Mouse (Mus musculus): Measurements from ENCODE around the gene Def6.

The Def6 gene

DNA sequence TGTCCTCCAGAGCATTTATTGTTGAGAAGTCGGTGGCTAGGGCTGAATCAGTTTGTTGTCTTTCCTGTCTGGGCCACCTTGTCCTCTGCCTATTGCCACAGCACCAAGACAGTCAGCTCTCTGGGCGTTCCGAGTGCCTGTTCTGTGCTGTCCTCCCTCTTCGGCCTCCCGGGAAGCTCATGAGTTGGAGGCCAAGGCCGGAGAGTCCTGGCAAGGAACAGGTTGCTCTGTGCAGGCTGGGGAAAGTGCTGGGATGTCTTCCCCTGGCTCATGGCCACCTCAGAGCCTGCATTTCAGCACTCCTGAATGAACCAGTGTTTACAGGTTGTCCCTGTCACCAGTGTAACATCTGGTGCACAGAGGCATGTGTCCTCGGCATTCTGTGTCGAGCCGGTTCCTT is 64.7 kb downstream of the Def6 start:
- DNase-seq (ENCODE audit: low read depth, low spot score): no peak

DNA sequence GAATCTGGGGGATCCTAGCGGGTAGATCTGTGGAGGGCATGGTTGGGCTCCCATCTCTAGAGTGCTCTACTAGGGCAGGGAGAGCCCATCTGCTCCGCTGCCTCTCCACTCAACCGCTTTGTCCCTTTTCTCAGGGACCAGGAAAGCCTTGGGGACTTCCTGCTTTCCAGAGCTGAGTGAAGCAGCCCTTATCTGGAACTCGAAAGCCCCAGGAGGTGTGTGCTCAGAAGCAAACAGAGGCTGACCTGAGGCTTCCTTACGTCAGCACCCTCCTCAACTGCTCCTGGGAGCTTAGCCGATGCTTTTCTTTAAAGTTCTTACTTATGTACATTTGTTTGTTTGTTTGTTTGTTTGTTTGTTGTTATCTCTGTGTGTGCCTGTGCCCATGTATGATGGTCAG is 65.3 kb downstream of the Def6 start:
- no peak for DNase-seq (ENCODE audit: low read depth, low spot score)

DNA sequence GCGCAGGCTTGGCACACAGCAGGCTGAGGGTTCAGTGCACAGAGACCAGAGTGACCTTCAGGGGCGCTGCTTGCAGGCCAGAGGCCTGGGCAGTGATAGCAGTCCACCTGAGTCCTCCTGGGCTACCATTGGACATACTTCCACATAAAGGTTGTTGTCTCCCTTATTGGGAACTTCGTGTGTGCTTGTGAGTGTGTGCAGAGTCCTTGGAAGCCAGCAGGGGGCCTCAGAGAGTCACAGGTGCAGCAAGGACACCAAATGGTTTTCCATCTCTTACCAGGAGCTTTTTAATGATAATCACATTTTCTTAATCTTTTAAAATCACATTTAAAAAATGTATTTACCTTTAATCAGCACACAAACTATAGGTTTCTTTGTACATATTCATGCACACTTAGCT is 67.2 kb downstream of the Def6 start:
- no peak for DNase-seq (ENCODE audit: low read depth, low spot score)

DNA sequence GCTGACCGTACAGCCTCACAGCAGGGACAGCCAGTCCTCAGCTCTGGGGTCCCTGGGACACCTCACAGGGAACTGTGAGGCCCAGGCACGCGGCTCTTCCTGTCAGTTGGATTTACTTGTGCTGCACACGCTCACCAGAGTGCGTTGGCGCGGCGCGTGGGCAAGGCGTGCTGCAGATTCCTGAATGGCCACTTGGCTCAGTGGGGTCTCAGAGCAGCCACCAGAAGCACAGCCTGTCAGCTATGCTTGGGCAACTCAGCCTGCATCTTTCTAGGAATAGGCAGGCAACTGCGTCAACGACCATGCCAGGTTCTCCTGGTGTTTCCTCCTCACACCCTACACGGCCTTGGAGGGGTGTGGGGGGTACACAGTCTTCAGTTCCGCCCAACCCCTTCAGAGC is 69.6 kb downstream of the Def6 start:
- DNase-seq (ENCODE audit: low read depth, low spot score): no peak

DNA sequence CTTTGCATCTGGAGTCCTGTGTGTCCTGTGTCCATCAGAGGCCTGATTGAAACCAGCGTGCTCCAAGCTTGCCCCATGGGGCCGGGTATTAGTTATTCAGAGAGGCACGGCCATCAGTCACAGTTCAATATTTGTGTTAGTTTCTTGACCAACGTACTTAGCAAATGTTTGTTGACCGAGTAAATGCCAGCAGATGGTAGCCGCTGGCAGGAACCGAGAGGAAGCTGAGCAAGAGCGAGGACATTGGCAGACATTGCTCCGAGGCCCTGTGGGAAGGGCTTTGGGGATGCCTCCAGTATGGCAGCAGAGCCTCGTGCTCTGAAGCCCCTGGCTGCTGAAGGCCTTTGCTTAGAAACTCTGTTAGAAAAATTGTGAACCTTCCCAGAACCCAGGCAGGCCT is 70.1 kb downstream of the Def6 start:
- no peak for DNase-seq (ENCODE audit: low read depth, low spot score)

DNA sequence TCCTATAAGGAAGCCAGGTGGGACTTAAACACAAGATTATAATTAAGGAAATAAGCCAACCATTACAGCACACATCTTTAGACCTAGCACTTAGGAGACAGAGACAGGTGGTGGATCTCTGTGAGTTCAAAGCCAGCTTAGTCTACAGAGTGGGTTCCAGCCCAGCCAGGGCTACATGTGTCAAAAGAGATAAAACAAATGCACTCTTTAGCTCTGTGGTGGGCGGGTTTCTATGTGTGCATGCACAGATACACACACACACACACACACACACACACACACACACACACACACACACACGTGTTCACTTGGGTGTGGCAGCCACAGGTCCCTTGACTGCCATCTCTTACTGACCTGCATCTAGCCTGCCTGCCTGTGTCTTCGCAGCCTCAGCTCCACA is 70.6 kb downstream of the Def6 start:
- DNase-seq (ENCODE audit: low read depth, low spot score): no peak

Measured in CD4-positive helper T cell, adult 2 months (primary cell).